Mouse (Mus musculus) Patski (cell line): ENCODE data around the gene Zfp523. TPM values are rescaled to one million over a fixed set of nuclear protein-coding genes. Genes with fewer than 3 reads are reported as not detected.

Experiments used
- ATAC-seq: fragments of 100-300 bp; one replicate; pipeline ENCODE4 v1.8.0; 2021
- CTCF ChIA-PET: fragments of 350-600 bp; sonication (Branson Sonifier 250); formaldehyde crosslinking; loops from one replicate; lab custom pipeline; 2022; ENCODE audit warnings: inconsistent platforms; lab: Charles Lee
- POLR2A ChIA-PET: fragments of 350-600 bp; sonication (Branson Sonifier 250); formaldehyde crosslinking; loops from one replicate; lab custom pipeline; 2022; ENCODE audit warnings: antibody characterized with exemption, inconsistent platforms; lab: Charles Lee
- DNase-seq: peaks from one replicate; pipeline ENCODE4 v3.0.0-alpha.2; 2011; ENCODE audit warnings: low read depth, low spot score
- H3K27me3 ChIP-seq: fragments of 371-371 bp; one replicate; pipeline ENCODE4 v1.5.1; 2021
- CTCF ChIP-seq: fragments of 100-300 bp; IDR thresholded peaks from one replicate; pipeline ENCODE4 v1.5.1; 2021
- in situ Hi-C: fragments of 300-500 bp; cut with MboI; formaldehyde crosslinking; loops from 3 replicates; pipeline ENCODE4 v1.11.1; 2018; ENCODE audit warnings: low pct_unique_long_range_greater_than_20kb, mixed read lengths
- polyA plus RNA-seq: library from polyadenylated mRNA; unstranded; gene quantifications from one replicate; pipeline ENCODE4 v1.2.3, GENCODE M21; 2021

Zfp523 gene
- polyA plus RNA-seq, 1 experiment from 2014 or later = 65.9 TPM

DNA sequence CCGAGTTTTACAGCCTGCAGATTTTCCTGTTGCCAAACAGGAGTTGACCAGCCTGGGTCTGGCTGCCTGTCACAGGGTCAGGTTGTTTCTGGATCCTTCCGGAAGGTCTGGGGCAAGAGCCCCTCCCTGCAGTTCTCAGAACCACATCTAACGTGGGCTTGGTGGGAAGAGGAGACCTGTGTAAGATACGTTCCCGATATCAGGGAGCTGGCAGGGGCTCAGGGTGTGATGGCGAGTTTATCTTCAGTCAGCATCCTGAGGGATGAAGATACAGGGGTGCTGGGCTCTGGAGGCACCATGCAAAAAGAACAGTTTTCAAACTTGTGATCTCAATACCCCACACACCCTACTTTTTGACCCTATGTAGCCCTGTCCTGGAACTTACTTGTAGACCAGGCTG lies 60.9 kb downstream of the Zfp523 start:
- ATAC-seq (no peak), DNase-seq (no peak)
- POLR2A ChIA-PET = no interaction called here
- no peak for TF ChIP-seq CTCF
- in situ Hi-C loops = no loop called here
- no peaks in the 10 kb centered on the region for H3K27me3 ChIP-seq
- CTCF ChIA-PET = interaction anchor here (1.4 kb wide), 1 partner anchor 12 kb away, joined by 4 read pairs; no protein-coding TSS in a partner anchor

- no peak for TF ChIP-seq CTCF
- in situ Hi-C loops = no loop called here
- H3K27me3 ChIP-seq = no peaks in the 10 kb centered on the region
- ChIA-PET CTCF (interaction anchor here (0.9 kb wide), 1 partner anchor 15 kb away, joined by 3 read pairs; no protein-coding TSS in a partner anchor), POLR2A (interaction anchor here (0.5 kb wide), 1 partner anchor 326 kb away, joined by 3 read pairs; no protein-coding TSS in a partner anchor)
- no peak for ATAC-seq
- no peak for DNase-seq
These were observed 63.9 kb downstream of the Zfp523 start for GRCm38 (mm10) chr17:28240846-28241245.

DNA sequence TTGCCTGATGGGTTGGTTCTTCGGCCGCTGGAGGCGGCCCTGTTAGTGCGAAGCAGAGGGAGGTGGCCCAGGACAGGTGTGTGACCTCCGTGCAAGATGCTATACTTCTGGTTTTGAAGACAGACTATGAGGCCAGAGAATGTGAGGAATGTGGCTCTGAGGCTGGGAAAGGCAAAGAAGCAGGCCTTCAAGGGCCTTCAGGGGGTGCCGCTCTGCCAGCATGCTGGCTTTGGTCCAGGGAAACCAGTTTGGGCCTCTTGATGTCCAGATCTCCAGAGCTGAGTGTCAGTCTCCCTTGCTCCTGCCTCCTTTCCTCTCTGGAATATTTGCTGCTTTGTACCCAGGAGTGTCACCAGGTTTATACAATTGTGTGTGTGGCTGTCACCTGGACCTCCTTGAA lies 65.4 kb downstream of the Zfp523 start:
- no peaks in the 10 kb centered on the region for H3K27me3 ChIP-seq
- TF ChIP-seq CTCF = no peak
- in situ Hi-C loops = no loop called here
- DNase-seq (no peak), ATAC-seq (peak; percentile 46)
- CTCF ChIA-PET = no interaction called here
- POLR2A ChIA-PET = no interaction called here

- CTCF ChIA-PET = interaction anchor here (1.0 kb wide), 1 partner anchor 18 kb away, joined by 4 read pairs; no protein-coding TSS in a partner anchor
- H3K27me3 ChIP-seq = no peaks in the 10 kb centered on the region
- DNase-seq (no peak), ATAC-seq (no peak)
- in situ Hi-C loops = no loop called here
- no peak for TF ChIP-seq CTCF
- POLR2A ChIA-PET = no interaction called here
These were observed 67.3 kb downstream of the Zfp523 start for GRCm38 (mm10) chr17:28244214-28244613.

GRCm38 (mm10) chr17:28244714-28245113 lies 67.8 kb downstream of the Zfp523 start:
- ATAC-seq = no peak
- ChIA-PET CTCF (no interaction called here), POLR2A (no interaction called here)
- DNase-seq = no peak
- H3K27me3 ChIP-seq = no peaks in the 10 kb centered on the region
- in situ Hi-C loops = no loop called here
- TF ChIP-seq CTCF = no peak

- in situ Hi-C loops = no loop called here
- no peak for DNase-seq
- ChIA-PET CTCF (interaction anchor here (1.8 kb wide), 1 partner anchor 21 kb away, joined by 4 read pairs; no protein-coding TSS in a partner anchor), POLR2A (interaction anchor here (0.6 to 0.9 kb wide), 2 partner anchors 21 to 47 kb away, joined by 5 to 10 read pairs; no protein-coding TSS in a partner anchor)
- no peak for ATAC-seq
- no peaks in the 10 kb centered on the region for H3K27me3 ChIP-seq
- no peak for TF ChIP-seq CTCF
These were observed 69.7 kb downstream of the Zfp523 start for GRCm38 (mm10) chr17:28246640-28247039.

DNA sequence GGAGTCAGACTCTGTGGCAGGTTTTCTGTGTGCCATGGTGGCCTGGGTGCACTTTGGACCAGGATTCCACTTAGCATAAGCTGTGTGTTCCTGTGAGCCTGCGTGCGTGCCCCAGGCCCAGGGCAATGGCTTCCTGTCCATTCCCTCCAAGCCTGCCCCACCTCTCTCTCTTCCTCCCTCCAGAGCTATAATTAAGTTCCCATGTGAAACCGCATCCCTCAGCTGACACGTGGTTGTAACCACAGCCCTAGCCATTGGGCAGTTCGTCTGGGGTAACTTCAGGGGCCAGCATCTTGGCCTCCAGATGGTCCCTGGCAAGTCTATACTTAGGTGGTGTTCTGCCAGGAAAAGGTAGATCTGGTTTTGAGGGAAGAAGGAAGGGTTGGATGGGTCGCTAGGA lies 70.7 kb downstream of the Zfp523 start:
- CTCF ChIA-PET = interaction anchor here (1.8 kb wide), 1 partner anchor 22 kb away, joined by 4 read pairs; no protein-coding TSS in a partner anchor
- DNase-seq = no peak

GRCm38 (mm10) chr17:28249062-28249461 lies 72.1 kb downstream of the Zfp523 start:
- H3K27me3 ChIP-seq = no peaks in the 10 kb centered on the region
- no peak for TF ChIP-seq CTCF
- ChIA-PET POLR2A (interaction anchor here (0.6 kb wide), 1 partner anchor 14 kb away, joined by 3 read pairs; no protein-coding TSS in a partner anchor), CTCF (interaction anchor here (1.1 to 1.3 kb wide), 2 partner anchors 14 to 23 kb away, joined by 3 read pairs; no protein-coding TSS in a partner anchor)
- DNase-seq (no peak), ATAC-seq (no peak)
- in situ Hi-C loops = no loop called here

More for the DNA sequence above, 70.7 kb downstream of the Zfp523 start:
- no peak for TF ChIP-seq CTCF
- in situ Hi-C loops = no loop called here
- POLR2A ChIA-PET = interaction anchor here (0.6 kb wide), 1 partner anchor 20 kb away, joined by 10 read pairs; no protein-coding TSS in a partner anchor
- no peak for ATAC-seq
- H3K27me3 ChIP-seq = no peaks in the 10 kb centered on the region

DNA sequence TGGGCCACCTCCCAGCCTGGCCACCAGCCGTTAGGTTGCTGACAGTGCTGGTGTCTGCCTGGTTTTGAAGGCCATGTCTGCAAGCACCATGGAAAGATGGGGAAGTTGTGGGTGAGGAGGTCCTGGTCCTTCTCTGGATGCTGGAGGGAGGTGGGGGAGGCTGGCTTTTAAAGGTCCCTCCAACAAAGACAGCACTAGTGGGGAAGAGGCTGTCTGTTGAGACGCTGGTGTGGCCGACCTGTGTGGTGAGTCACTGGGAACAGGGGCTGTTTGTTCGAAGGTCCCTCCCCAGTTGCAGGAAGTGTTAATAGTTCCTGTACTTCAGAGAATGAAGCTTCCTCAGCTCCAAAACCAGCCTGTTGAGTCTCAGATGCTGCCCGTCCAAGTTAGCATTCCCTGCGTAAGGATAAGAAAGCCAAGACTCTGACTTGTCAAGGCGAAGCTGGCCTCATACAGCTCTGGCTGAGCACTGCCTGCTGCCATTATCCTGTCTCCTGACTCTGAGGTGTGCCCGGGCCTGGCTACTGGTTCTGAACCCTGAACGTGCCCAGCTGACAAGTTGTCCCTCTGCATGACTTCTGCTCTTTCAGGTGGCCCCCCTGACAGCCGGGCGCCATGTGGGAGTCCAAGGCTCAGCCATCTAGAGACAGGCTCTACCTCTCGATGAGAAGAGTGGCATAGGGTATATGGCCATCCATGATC lies 74.8 kb downstream of the Zfp523 start:
- ChIA-PET CTCF (interaction anchor here (1.3 kb wide), 1 partner anchor 26 kb away, joined by 3 read pairs; no protein-coding TSS in a partner anchor), POLR2A (no interaction called here)
- in situ Hi-C loops = no loop called here
- DNase-seq (no peak), ATAC-seq (no peak)
- TF ChIP-seq CTCF = no peak
- H3K27me3 ChIP-seq = no peaks in the 10 kb centered on the region

- no peak for TF ChIP-seq CTCF
- in situ Hi-C loops = no loop called here
- DNase-seq (no peak), ATAC-seq (no peak)
- ChIA-PET POLR2A (no interaction called here), CTCF (interaction anchor here (1.3 kb wide), 1 partner anchor 26 kb away, joined by 3 read pairs; no protein-coding TSS in a partner anchor)
- no peaks in the 10 kb centered on the region for H3K27me3 ChIP-seq
These were observed 75.3 kb downstream of the Zfp523 start for GRCm38 (mm10) chr17:28252281-28252648.

- ATAC-seq (no peak), DNase-seq (no peak)
- no peak for TF ChIP-seq CTCF
- CTCF ChIA-PET = no interaction called here
- H3K27me3 ChIP-seq = no peaks in the 10 kb centered on the region
- in situ Hi-C loops = no loop called here
- POLR2A ChIA-PET = no interaction called here
These were observed 76.3 kb downstream of the Zfp523 start for GRCm38 (mm10) chr17:28253216-28253615.
